Mouse (Mus musculus): ENCODE results near the gene Rhou. TPM values are rescaled to one million over a fixed set of nuclear protein-coding genes. Genes with fewer than 3 reads are reported as not detected.

The Rhou gene
- polyA plus RNA-seq, 1 experiment from 2014 or later: 8.3 TPM

GRCm38 (mm10) chr8:123655351-123655779 is 1.6 kb downstream of the Rhou start:
- 5% methylated on average over 8 of the region's 8 CpGs for WGBS
- Histone ChIP-seq H3K9ac (ENCODE audit: low read length) (peak overlapping the region; percentile 85), H3K27me3 (replicated peaks; ENCODE audit: control insufficient read depth, insufficient read depth, low read length) (no peaks in the 10 kb centered on the region), H3K4me3 (ENCODE audit: low read depth, low read length) (peak overlapping the region; percentile 75), H3K36me3 (ENCODE audit: control insufficient read depth, insufficient read depth, low read length) (peaks cover 22% of the 10 kb centered on the region), H3K27ac (ENCODE audit: low read depth) (0 out of 2 replicates have a peak overlapping the region, but pooled peaks have one; percentile 85), H3K9me3 (ENCODE audit: control insufficient read depth, low read length) (no peaks in the 10 kb centered on the region), H3K4me1 (replicated peaks; ENCODE audit: control insufficient read depth, insufficient read depth, low read length) (peaks cover 23% of the 10 kb centered on the region), H3K4me2 (ENCODE audit: low read length) (peak overlapping the region; percentile 71)
- ATAC-seq (replicated peaks; ENCODE audit: low FRiP score, low TSS enrichment, low read depth) (no peak), DNase-seq (ENCODE audit: low spot score) (no peak)

- WGBS: 85% methylated on average over 8 of the region's 8 CpGs
- no peak overlapping the region for H3K9ac ChIP-seq (ENCODE audit: low read length)
- ATAC-seq (replicated peaks; ENCODE audit: low FRiP score, low TSS enrichment, low read depth): no peak
Observed at GRCm38 (mm10) chr8:123657826-123658225, 4.1 kb downstream of the Rhou start.

GRCm38 (mm10) chr8:123659469-123660057 is 5.8 kb downstream of the Rhou start:
- no peak overlapping the region for H3K27ac ChIP-seq (ENCODE audit: low read depth)
- WGBS: 84% methylated on average over 10 of the region's 10 CpGs
- no peak for ATAC-seq (replicated peaks; ENCODE audit: low FRiP score, low TSS enrichment, low read depth)
- H3K9me3 ChIP-seq (ENCODE audit: control insufficient read depth, low read length): no peaks in the 10 kb centered on the region
- H3K36me3 ChIP-seq (ENCODE audit: control insufficient read depth, insufficient read depth, low read length): peaks cover 61% of the 10 kb centered on the region
- H3K4me3 ChIP-seq (ENCODE audit: low read depth, low read length): no peak overlapping the region
- no peaks in the 10 kb centered on the region for H3K27me3 ChIP-seq (replicated peaks; ENCODE audit: control insufficient read depth, insufficient read depth, low read length)
- H3K4me2 ChIP-seq (ENCODE audit: low read length): no peak overlapping the region
- DNase-seq (ENCODE audit: low spot score): no peak
- peaks cover 16% of the 10 kb centered on the region for H3K4me1 ChIP-seq (replicated peaks; ENCODE audit: control insufficient read depth, insufficient read depth, low read length)
- H3K9ac ChIP-seq (ENCODE audit: low read length): no peak overlapping the region

More at GRCm38 (mm10) chr8:123657826-123658225, 4.1 kb downstream of the Rhou start:
- Histone ChIP-seq H3K27ac (ENCODE audit: low read depth) (no peak overlapping the region), H3K9me3 (ENCODE audit: control insufficient read depth, low read length) (no peaks in the 10 kb centered on the region), H3K4me2 (ENCODE audit: low read length) (no peak overlapping the region), H3K36me3 (ENCODE audit: control insufficient read depth, insufficient read depth, low read length) (peaks cover 44% of the 10 kb centered on the region), H3K4me1 (replicated peaks; ENCODE audit: control insufficient read depth, insufficient read depth, low read length) (peaks cover 19% of the 10 kb centered on the region), H3K27me3 (replicated peaks; ENCODE audit: control insufficient read depth, insufficient read depth, low read length) (no peaks in the 10 kb centered on the region), H3K4me3 (ENCODE audit: low read depth, low read length) (no peak overlapping the region)
- no peak for DNase-seq (ENCODE audit: low spot score)

- ATAC-seq (replicated peaks; ENCODE audit: low FRiP score, low TSS enrichment, low read depth) (no peak), DNase-seq (ENCODE audit: low spot score) (no peak)
- no peak overlapping the region for H3K9ac ChIP-seq (ENCODE audit: low read length)
- no peak overlapping the region for H3K27ac ChIP-seq (ENCODE audit: low read depth)
- WGBS: 88% methylated on average over 11 of the region's 11 CpGs
- peaks cover 61% of the 10 kb centered on the region for H3K36me3 ChIP-seq (ENCODE audit: control insufficient read depth, insufficient read depth, low read length)
- H3K4me2 ChIP-seq (ENCODE audit: low read length): no peak overlapping the region
- H3K9me3 ChIP-seq (ENCODE audit: control insufficient read depth, low read length): no peaks in the 10 kb centered on the region
- H3K27me3 ChIP-seq (replicated peaks; ENCODE audit: control insufficient read depth, insufficient read depth, low read length): no peaks in the 10 kb centered on the region
- H3K4me3 ChIP-seq (ENCODE audit: low read depth, low read length): no peak overlapping the region
- no peaks in the 10 kb centered on the region for H3K4me1 ChIP-seq (replicated peaks; ENCODE audit: control insufficient read depth, insufficient read depth, low read length)
Observed at GRCm38 (mm10) chr8:123661515-123661914, 7.8 kb downstream of the Rhou start.

GRCm38 (mm10) chr8:123665580-123665979 is 11.9 kb downstream of the Rhou start:
- DNase-seq (ENCODE audit: low spot score) (no peak), ATAC-seq (replicated peaks; ENCODE audit: low FRiP score, low TSS enrichment, low read depth) (no peak)
- H3K27ac ChIP-seq (ENCODE audit: low read depth): no peak overlapping the region
- no peak overlapping the region for H3K4me3 ChIP-seq (ENCODE audit: low read depth, low read length)
- H3K4me2 ChIP-seq (ENCODE audit: low read length): no peak overlapping the region
- WGBS: 65% methylated on average over 6 of the region's 6 CpGs
- no peaks in the 10 kb centered on the region for H3K9me3 ChIP-seq (ENCODE audit: control insufficient read depth, low read length)
- H3K36me3 ChIP-seq (ENCODE audit: control insufficient read depth, insufficient read depth, low read length): peaks cover 38% of the 10 kb centered on the region
- H3K9ac ChIP-seq (ENCODE audit: low read length): no peak overlapping the region
- no peaks in the 10 kb centered on the region for H3K4me1 ChIP-seq (replicated peaks; ENCODE audit: control insufficient read depth, insufficient read depth, low read length)
- H3K27me3 ChIP-seq (replicated peaks; ENCODE audit: control insufficient read depth, insufficient read depth, low read length): no peaks in the 10 kb centered on the region

- Histone ChIP-seq H3K36me3 (ENCODE audit: control insufficient read depth, insufficient read depth, low read length) (peaks cover 26% of the 10 kb centered on the region), H3K4me2 (ENCODE audit: low read length) (no peak overlapping the region), H3K9ac (ENCODE audit: low read length) (no peak overlapping the region), H3K4me1 (replicated peaks; ENCODE audit: control insufficient read depth, insufficient read depth, low read length) (no peaks in the 10 kb centered on the region), H3K9me3 (ENCODE audit: control insufficient read depth, low read length) (no peaks in the 10 kb centered on the region), H3K27ac (ENCODE audit: low read depth) (no peak overlapping the region), H3K4me3 (ENCODE audit: low read depth, low read length) (no peak overlapping the region), H3K27me3 (replicated peaks; ENCODE audit: control insufficient read depth, insufficient read depth, low read length) (no peaks in the 10 kb centered on the region)
- 74% methylated on average over 1 of the region's 1 CpGs for WGBS
- ATAC-seq (replicated peaks; ENCODE audit: low FRiP score, low TSS enrichment, low read depth) (no peak), DNase-seq (ENCODE audit: low spot score) (no peak)
Observed at GRCm38 (mm10) chr8:123666832-123667231, 13.1 kb downstream of the Rhou start.

- ATAC-seq (replicated peaks; ENCODE audit: low FRiP score, low TSS enrichment, low read depth) (no peak), DNase-seq (ENCODE audit: low spot score) (no peak)
- Histone ChIP-seq H3K4me2 (ENCODE audit: low read length) (no peak overlapping the region), H3K9me3 (ENCODE audit: control insufficient read depth, low read length) (no peaks in the 10 kb centered on the region), H3K36me3 (ENCODE audit: control insufficient read depth, insufficient read depth, low read length) (peaks cover 9% of the 10 kb centered on the region; the same call in 1 of the 2 replicates), H3K9ac (ENCODE audit: low read length) (no peak overlapping the region), H3K27me3 (replicated peaks; ENCODE audit: control insufficient read depth, insufficient read depth, low read length) (no peaks in the 10 kb centered on the region), H3K27ac (ENCODE audit: low read depth) (no peak overlapping the region), H3K4me1 (replicated peaks; ENCODE audit: control insufficient read depth, insufficient read depth, low read length) (no peaks in the 10 kb centered on the region), H3K4me3 (ENCODE audit: low read depth, low read length) (no peak overlapping the region)
- 53% methylated on average over 4 of the region's 4 CpGs for WGBS
Observed at GRCm38 (mm10) chr8:123668681-123669080, 15.0 kb downstream of the Rhou start.

GRCm38 (mm10) chr8:123670766-123671165 is 17.0 kb downstream of the Rhou start:
- ATAC-seq (replicated peaks; ENCODE audit: low FRiP score, low TSS enrichment, low read depth) (no peak), DNase-seq (ENCODE audit: low spot score) (no peak)
- Histone ChIP-seq H3K27ac (ENCODE audit: low read depth) (no peak overlapping the region), H3K9me3 (ENCODE audit: control insufficient read depth, low read length) (no peaks in the 10 kb centered on the region), H3K27me3 (replicated peaks; ENCODE audit: control insufficient read depth, insufficient read depth, low read length) (no peaks in the 10 kb centered on the region), H3K4me3 (ENCODE audit: low read depth, low read length) (no peak overlapping the region), H3K4me2 (ENCODE audit: low read length) (no peak overlapping the region), H3K4me1 (replicated peaks; ENCODE audit: control insufficient read depth, insufficient read depth, low read length) (peaks cover 3% of the 10 kb centered on the region; the same call in 1 of the 2 replicates), H3K36me3 (ENCODE audit: control insufficient read depth, insufficient read depth, low read length) (no peaks in the 10 kb centered on the region), H3K9ac (ENCODE audit: low read length) (no peak overlapping the region)
- 66% methylated on average over 7 of the region's 7 CpGs for WGBS

GRCm38 (mm10) chr8:123671454-123671853 is 17.7 kb downstream of the Rhou start:
- Histone ChIP-seq H3K27ac (ENCODE audit: low read depth) (no peak overlapping the region), H3K9ac (ENCODE audit: low read length) (no peak overlapping the region), H3K27me3 (replicated peaks; ENCODE audit: control insufficient read depth, insufficient read depth, low read length) (no peaks in the 10 kb centered on the region), H3K4me3 (ENCODE audit: low read depth, low read length) (no peak overlapping the region), H3K4me1 (replicated peaks; ENCODE audit: control insufficient read depth, insufficient read depth, low read length) (peaks cover 3% of the 10 kb centered on the region; the same call in 1 of the 2 replicates), H3K9me3 (ENCODE audit: control insufficient read depth, low read length) (no peaks in the 10 kb centered on the region), H3K4me2 (ENCODE audit: low read length) (no peak overlapping the region), H3K36me3 (ENCODE audit: control insufficient read depth, insufficient read depth, low read length) (no peaks in the 10 kb centered on the region)
- no peak for DNase-seq (ENCODE audit: low spot score)
- ATAC-seq (replicated peaks; ENCODE audit: low FRiP score, low TSS enrichment, low read depth): no peak
- WGBS: 73% methylated on average over 7 of the region's 7 CpGs
